Mouse (Mus musculus) lung, embryonic 16.5 days (tissue): ENCODE data around the gene Trappc10. TPM values are rescaled to one million over a fixed set of nuclear protein-coding genes. Genes with fewer than 3 reads are reported as not detected.

Source experiments
- ATAC-seq: fragments of 200-750 bp; cut with Nextera tagmentation; 2 replicates; pipeline ENCODE4 v1.8.0; 2017; ENCODE audit warnings: low read depth, mild to moderate bottlenecking, moderate library complexity
- H3K27ac ChIP-seq: fragments of 300-500 bp; sonication (generic); 2 replicates; pipeline ENCODE4 v1.5.1; 2014; ENCODE audit warnings: mild to moderate bottlenecking, control low read depth, low read length
- H3K27me3 ChIP-seq: fragments of 300-500 bp; sonication (generic); 2 replicates; pipeline ENCODE4 v1.6.1; 2014; ENCODE audit warnings: low read depth, low read length, mixed read lengths; ENCODE audit not compliant: control insufficient read depth, insufficient read depth
- H3K36me3 ChIP-seq: fragments of 300-500 bp; sonication (generic); 2 replicates; pipeline ENCODE4 v1.6.1; 2014; ENCODE audit warnings: low read length; ENCODE audit not compliant: control insufficient read depth, insufficient read depth
- H3K4me1 ChIP-seq: fragments of 300-500 bp; sonication (generic); replicated peaks from 2 replicates; pipeline ENCODE4 v1.6.1; 2014; ENCODE audit warnings: low read length, mixed read lengths; ENCODE audit not compliant: control insufficient read depth, insufficient read depth
- H3K4me2 ChIP-seq: fragments of 300-500 bp; sonication (generic); 2 replicates; pipeline ENCODE4 v1.6.1; 2014; ENCODE audit warnings: low read depth, low read length, control low read depth
- H3K4me3 ChIP-seq: fragments of 300-500 bp; sonication (generic); 2 replicates; pipeline ENCODE4 v1.5.1; 2014; ENCODE audit warnings: mild to moderate bottlenecking, low read length, control low read depth
- H3K9ac ChIP-seq: fragments of 300-500 bp; sonication (generic); 2 replicates; pipeline ENCODE4 v1.6.1; 2014; ENCODE audit warnings: low read length, control low read depth
- H3K9me3 ChIP-seq: fragments of 300-500 bp; sonication (generic); 2 replicates; pipeline ENCODE4 v1.6.1; 2016; ENCODE audit warnings: low read length; ENCODE audit not compliant: control insufficient read depth
- WGBS: fragments of 180-500 bp; shearing (Covaris S2); extraction: QIAGEN DNeasy Blood & Tissue Kit; methylation state at CpG from one replicate; pipeline ENCODE4 v1.1.7; 2014; 5-methylcytosine and 5-hydroxymethylcytosine counted together
- polyA plus RNA-seq: library from polyadenylated mRNA; unstranded; fragments of >200 nt; fragmentation: Nextera tagmentation; extraction: Ambion mirVana; gene quantifications from 2 replicates; pipeline ENCODE4 v1.2.1, GENCODE M21; 2015

Trappc10 gene
- polyA plus RNA-seq, 1 experiment from 2014 or later, result 7.9 TPM

- Histone ChIP-seq H3K27me3 (no peaks in the 10 kb centered on the region), H3K4me2 (no peak overlapping the region), H3K9ac (no peak overlapping the region), H3K4me1 (peaks cover 9% of the 10 kb centered on the region), H3K4me3 (no peak overlapping the region), H3K36me3 (peaks cover 38% of the 10 kb centered on the region), H3K9me3 (no peaks in the 10 kb centered on the region), H3K27ac (no peak overlapping the region)
- ATAC-seq, result no peak
- WGBS, result 91% methylated on average over 9 of the region's 9 CpGs
These were observed 81.2 kb downstream of the Trappc10 start for GRCm38 (mm10) chr10:78163241-78163640.

- H3K4me3 ChIP-seq, result no peak overlapping the region
- H3K4me1 ChIP-seq, result peaks cover 9% of the 10 kb centered on the region
- H3K36me3 ChIP-seq, result peaks cover 37% of the 10 kb centered on the region
- H3K9ac ChIP-seq, result no peak overlapping the region
- H3K27me3 ChIP-seq, result no peaks in the 10 kb centered on the region
- H3K9me3 ChIP-seq, result no peaks in the 10 kb centered on the region
- WGBS, result 94% methylated on average over 12 of the region's 12 CpGs
- H3K27ac ChIP-seq, result no peak overlapping the region
- ATAC-seq, result no peak
- no peak overlapping the region for H3K4me2 ChIP-seq
These were observed 81.8 kb downstream of the Trappc10 start for GRCm38 (mm10) chr10:78162646-78163045.

GRCm38 (mm10) chr10:78161096-78161495, 83.3 kb downstream of the Trappc10 start:
- Histone ChIP-seq H3K36me3 (peaks cover 29% of the 10 kb centered on the region), H3K4me2 (no peak overlapping the region), H3K27me3 (no peaks in the 10 kb centered on the region), H3K4me3 (no peak overlapping the region), H3K9ac (no peak overlapping the region), H3K4me1 (peaks cover 9% of the 10 kb centered on the region), H3K9me3 (no peaks in the 10 kb centered on the region), H3K27ac (no peak overlapping the region)
- 78% methylated on average over 8 of the region's 8 CpGs for WGBS
- ATAC-seq, result no peak

GRCm38 (mm10) chr10:78160369-78161095, 83.9 kb downstream of the Trappc10 start:
- H3K27me3 ChIP-seq, result no peaks in the 10 kb centered on the region
- H3K9me3 ChIP-seq, result no peaks in the 10 kb centered on the region
- WGBS, result 84% methylated on average over 16 of the region's 16 CpGs
- no peak overlapping the region for H3K4me3 ChIP-seq
- peaks cover 25% of the 10 kb centered on the region for H3K36me3 ChIP-seq
- H3K4me2 ChIP-seq, result no peak overlapping the region
- H3K4me1 ChIP-seq, result peaks cover 9% of the 10 kb centered on the region
- ATAC-seq, result no peak
- H3K27ac ChIP-seq, result no peak overlapping the region
- H3K9ac ChIP-seq, result no peak overlapping the region

- Histone ChIP-seq H3K27ac (peak overlapping the region; percentile 43; the same call in 1 of the 2 replicates), H3K9ac (peak overlapping the region; percentile 2; the same call in 1 of the 2 replicates), H3K9me3 (no peaks in the 10 kb centered on the region), H3K4me1 (peaks cover 9% of the 10 kb centered on the region), H3K4me3 (no peak overlapping the region; the same call in 1 of the 2 replicates), H3K36me3 (peaks cover 21% of the 10 kb centered on the region), H3K27me3 (no peaks in the 10 kb centered on the region), H3K4me2 (peak overlapping the region; percentile 41)
- WGBS, result 0% methylated on average over 7 of the region's 7 CpGs
- ATAC-seq, result peak; percentile 77
These were observed 84.5 kb downstream of the Trappc10 start for GRCm38 (mm10) chr10:78159906-78160305.

GRCm38 (mm10) chr10:78159252-78159878, 85.1 kb downstream of the Trappc10 start:
- Histone ChIP-seq H3K9me3 (no peaks in the 10 kb centered on the region), H3K36me3 (peaks cover 18% of the 10 kb centered on the region), H3K27me3 (no peaks in the 10 kb centered on the region), H3K4me1 (peaks cover 9% of the 10 kb centered on the region), H3K4me2 (peak overlapping the region; percentile 41), H3K27ac (peak overlapping the region; percentile 43; the same call in 1 of the 2 replicates), H3K4me3 (peak overlapping the region; percentile 22), H3K9ac (peak overlapping the region; percentile 2; the same call in 1 of the 2 replicates)
- ATAC-seq, result peak; percentile 20
- WGBS, result 12% methylated on average over 17 of the region's 17 CpGs

- Histone ChIP-seq H3K4me3 (no peak overlapping the region), H3K27me3 (no peaks in the 10 kb centered on the region), H3K27ac (no peak overlapping the region), H3K9me3 (no peaks in the 10 kb centered on the region), H3K36me3 (peaks cover 12% of the 10 kb centered on the region), H3K9ac (no peak overlapping the region), H3K4me2 (no peak overlapping the region), H3K4me1 (peaks cover 9% of the 10 kb centered on the region)
- WGBS, result 64% methylated on average over 15 of the region's 15 CpGs
- ATAC-seq, result no peak
These were observed 86.4 kb downstream of the Trappc10 start for GRCm38 (mm10) chr10:78158041-78158440.

GRCm38 (mm10) chr10:78156926-78157325, 87.5 kb downstream of the Trappc10 start:
- Histone ChIP-seq H3K4me2 (no peak overlapping the region), H3K27me3 (no peaks in the 10 kb centered on the region), H3K4me1 (peaks cover 9% of the 10 kb centered on the region), H3K9me3 (no peaks in the 10 kb centered on the region), H3K36me3 (peaks cover under 1% of the 10 kb centered on the region; the same call in 1 of the 2 replicates), H3K9ac (no peak overlapping the region), H3K27ac (no peak overlapping the region), H3K4me3 (no peak overlapping the region)
- WGBS, result 37% methylated on average over 6 of the region's 6 CpGs
- peak; percentile 30; the same call in 1 of the 2 replicates for ATAC-seq
